Mouse (Mus musculus): ENCODE results near the gene Rhpn2.

DNA sequence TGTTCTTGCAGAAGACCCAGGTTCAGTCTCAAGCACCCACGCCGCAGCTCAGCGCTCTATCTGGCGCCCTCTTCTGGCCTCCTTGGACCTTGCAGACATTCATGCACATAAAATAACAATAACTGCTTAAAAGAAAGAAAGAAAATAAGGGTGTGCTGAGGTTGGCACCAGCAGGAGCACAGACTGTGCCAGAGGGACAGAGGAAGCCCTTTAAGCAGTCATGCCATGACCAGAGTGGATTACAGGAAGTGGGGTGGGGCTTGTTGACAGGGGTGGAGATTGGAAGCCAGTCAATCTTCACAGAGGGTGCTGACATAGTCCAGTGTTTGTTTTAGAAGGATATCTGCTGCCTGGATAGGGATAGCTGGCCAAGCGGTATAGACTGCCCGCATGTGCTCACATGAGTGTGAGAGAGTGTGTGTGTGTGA is 52.6 kb downstream of the Rhpn2 start:
- peak; percentile 70 for TF ChIP-seq CTCF (IDR thresholded peaks at IDR 0.05; ENCODE audit: low read depth, low read length)
- TF ChIP-seq POLR2A (IDR thresholded peaks at IDR 0.05; ENCODE audit: extremely low read depth, insufficient read depth, low read length) = no peak
